14 mouse cellular contexts compared by ENCODE assay signal in genomic region chr16:42911815-42912214, GRCm38 (mm10). TPM values are rescaled to one million over a fixed set of nuclear protein-coding genes. Genes with fewer than 3 reads are reported as not detected.
DNase-seq lines count a peak whose midpoint lies in the region; TF ChIP-seq lines count a peak whose summit lies in the region.
"Had no signal": no experiment of that assay in that cellular context is flagged by ENCODE, and none has a peak within 500 bp of the region (broad histone marks: within the 10 kb centered on the region; RNA-seq: fewer than 3 reads in every experiment).

No protein-coding gene starts in this region.

- no peak for TF ChIP-seq POLR2A in testis, adult 2 months (IDR thresholded peaks at IDR 0.05; ENCODE audit: control insufficient read depth, low read depth, low read length)

- no peaks in the 10 kb centered on the region for H3K27me3 ChIP-seq in testis, adult 2 months (ENCODE audit: control insufficient read depth, insufficient read depth, low read length)
- H3K27me3 ChIP-seq: embryonic facial prominence, embryonic 13.5 days; forebrain, embryonic 13.5 days; hindbrain, embryonic 15.5 days; liver, embryonic 13.5 days had no signal

- TF ChIP-seq CTCF in testis, adult 2 months (IDR thresholded peaks at IDR 0.05; ENCODE audit: control insufficient read depth, insufficient read depth, insufficient replicate concordance, low read depth, low read length): no peak

- H3K4me3 ChIP-seq in testis, adult 2 months (ENCODE audit: control insufficient read depth, low read depth, low read length): no peak overlapping the region
- H3K4me3 ChIP-seq: embryonic facial prominence, embryonic 13.5 days; forebrain, embryonic 13.5 days; hindbrain, embryonic 15.5 days; liver, embryonic 13.5 days had no signal

- H3K27ac ChIP-seq in testis, adult 2 months (ENCODE audit: control insufficient read depth, insufficient read depth, low read depth, low read length): peak overlapping the region; percentile 54; the same call in 1 of the 2 replicates
- H3K27ac ChIP-seq: embryonic facial prominence, embryonic 13.5 days; forebrain, embryonic 13.5 days; hindbrain, embryonic 15.5 days; liver, embryonic 13.5 days had no signal

- H3K36me3 ChIP-seq in testis, adult 2 months (ENCODE audit: control insufficient read depth, insufficient read depth, low read length): no peaks in the 10 kb centered on the region
- H3K36me3 ChIP-seq: embryonic facial prominence, embryonic 13.5 days; hindbrain, embryonic 15.5 days; liver, embryonic 13.5 days had no signal

- peak; percentile 27 for DNase-seq in kidney, adult 11 months
- DNase-seq in kidney, postnatal 10 days: no peak
- no peak for DNase-seq in testis, postnatal 10 days (ENCODE audit: low spot score)
- peak; percentile 89 for DNase-seq in gonadal fat pad, adult 2 months (ENCODE audit: low read depth)
- DNase-seq in urinary bladder, postnatal 25 days (ENCODE audit: low spot score): no peak
- DNase-seq in thymus, postnatal 10 days (ENCODE audit: low spot score in 2 of 2): no peak
- DNase-seq: gastrocnemius, postnatal 10 days; liver, embryonic 13.5 days; right cerebral cortex, postnatal 14 days; thymus, postnatal 4 days had no signal

- H3K4me1 ChIP-seq in testis, adult 2 months (ENCODE audit: control insufficient read depth, insufficient read depth, low read length): no peaks in the 10 kb centered on the region
- H3K4me1 ChIP-seq: liver, embryonic 13.5 days had no signal

RNA-seq across cellular contexts. Expression of gene Zbtb20, which starts 36.1 kb away (rescaled TPM):
- 5.9 and 7.5 TPM in 2 replicates for polyA plus RNA-seq in testis, adult 2 months (2012; rRNA removed)
- polyA plus RNA-seq in gonadal fat pad, adult 2 months (2012; rRNA removed): 40.3 and 58.0 TPM in 2 replicates

Comparison
In these comparisons a context has a peak if more than half of its experiments do, and no peak if none do; other contexts are left out.
1. DNase-seq: peak in kidney, adult 11 months (single experiment) and gonadal fat pad, adult 2 months (single experiment); none in kidney, postnatal 10 days (single experiment), testis, postnatal 10 days (single experiment), urinary bladder, postnatal 25 days (single experiment) and thymus, postnatal 10 days (0 of 2).